Mouse (Mus musculus): ENCODE measurements around the gene E030030I06Rik. TPM values are rescaled to one million over a fixed set of nuclear protein-coding genes. Genes with fewer than 3 reads are reported as not detected.

The E030030I06Rik gene
- polyA plus RNA-seq (2012; rRNA removed), result 11.4 and 11.7 TPM in 2 replicates

GRCm38 (mm10) chr10:22149073-22149690 lies at the start of gene E030030I06Rik:
TSS of gene E030030I06Rik (minus strand) at chr10:22149270.

DNA sequence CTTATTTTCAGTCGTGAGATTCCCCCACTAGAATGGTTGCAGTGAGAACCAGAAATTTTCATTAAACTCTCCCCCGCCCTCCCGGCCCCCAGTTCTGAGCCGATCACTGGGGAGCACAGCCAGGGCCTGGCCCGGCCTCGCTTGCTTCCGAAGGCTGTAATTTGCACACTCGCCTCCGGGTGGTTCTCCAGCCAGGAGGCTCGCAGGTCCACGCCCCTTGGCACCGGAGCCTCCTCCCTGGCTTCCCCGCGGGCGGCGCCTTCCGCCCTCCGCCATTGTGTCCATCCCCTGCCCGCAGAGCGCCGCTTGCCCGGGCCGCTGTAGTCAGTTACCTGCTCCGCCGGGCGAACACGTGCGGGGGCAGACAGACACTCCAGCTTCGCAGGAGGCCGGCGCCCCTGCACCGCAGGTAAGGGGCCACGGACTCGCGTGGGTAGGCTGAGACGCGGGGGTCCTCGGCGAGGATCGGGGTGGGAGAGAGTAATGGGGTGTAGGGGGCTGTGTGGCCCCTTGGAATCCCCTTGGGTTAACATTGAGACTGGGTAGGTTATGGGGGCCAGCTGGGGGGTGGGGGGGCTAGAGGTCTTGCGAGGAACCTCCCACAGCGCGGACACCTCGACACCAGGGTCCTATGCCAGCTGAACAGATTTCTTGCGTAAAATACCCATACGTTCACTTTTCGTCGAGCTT lies 9.4 kb upstream of the E030030I06Rik start, which contains the start of the genes Raet1e and H60b:
Raet1e (plus strand) TSS at position 260 of the 690 bp plus-strand sequence.
H60b (plus strand) TSS at position 277 of the 690 bp plus-strand sequence.

GRCm38 (mm10) chr10:22067979-22068378 lies 81.1 kb downstream of the E030030I06Rik start, which contains the start of gene 4930444G20Rik:
TSS of gene 4930444G20Rik (minus strand) at chr10:22068079.

Other genes starting within 250 kb of the E030030I06Rik start
- not detected in 2 replicates for gene 4930444G20Rik, start 81.2 kb downstream of the E030030I06Rik start, polyA plus RNA-seq (2012; rRNA removed)
- gene Raet1e, start 9.3 kb upstream of the E030030I06Rik start, polyA plus RNA-seq (2012; rRNA removed), result 2.6 and 4.9 TPM in 2 replicates
- 0.10 TPM in 1 of 2 replicates, not detected in the other for gene H60b, start 9.3 kb upstream of the E030030I06Rik start, polyA plus RNA-seq (2012; rRNA removed)
- gene Raet1d, start 211.3 kb upstream of the E030030I06Rik start, polyA plus RNA-seq (2012; rRNA removed), result not detected in 2 replicates